Mouse (Mus musculus) megakaryocyte-erythroid progenitor cell, adult 5-6 weeks (primary cell): ENCODE results near the gene Idi2. TPM values are rescaled to one million over a fixed set of nuclear protein-coding genes. Genes with fewer than 3 reads are reported as not detected.
"Not testable (repeated sequence)": the region's sequence is repeated elsewhere in the genome, so short reads cannot be mapped to it uniquely, and the experiment has no call there.

Experiments
- ATAC-seq: replicated peaks from 2 replicates; pipeline ENCODE4 v1.8.0; 2016; ENCODE audit warnings: mild to moderate bottlenecking, inconsistent platforms; ENCODE audit not compliant: severe bottlenecking, poor library complexity, low FRiP score, low TSS enrichment
- total RNA-seq, 2 experiments: library from RNA; stranded (forward) in 1 of 2; stranded (reverse) in 1 of 2; fragments of 200-1000, 215-1000 nt in 1 of 2; fragments of >200 nt in 1 of 2; fragmentation: Nextera tagmentation in 1 of 2; gene quantifications; 2 replicates each; pipeline ENCODE4 v1.2.3; 2014 to 2017

The Idi2 gene
- total RNA-seq (2014; fragmentation: Nextera tagmentation) (0.66 TPM in 1 of 2 replicates, not detected in the other), total RNA-seq (2017) (1.5 TPM in 1 of 2 replicates, not detected in the other)

DNA sequence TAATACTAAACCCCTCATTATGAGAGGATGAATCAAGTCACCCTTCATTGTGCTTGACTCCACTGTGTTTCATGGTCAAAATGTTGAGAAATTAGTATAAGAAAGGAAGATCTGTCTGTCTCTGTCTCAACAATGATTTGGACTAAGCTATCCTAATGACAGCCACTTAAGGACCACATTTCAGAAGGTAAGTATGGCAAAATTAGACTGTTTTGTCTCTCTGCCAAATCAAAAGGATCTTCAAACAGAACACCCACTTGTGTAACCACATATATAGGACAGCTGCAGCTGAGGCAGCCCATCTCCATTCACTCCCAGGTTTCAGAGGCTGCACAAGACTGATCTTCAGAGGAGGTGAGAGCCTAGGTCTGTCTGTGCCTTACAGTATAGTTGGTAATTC is at the start of gene Idi2:
TSS of gene Idi2 (plus strand) at position 301 of the 400 bp plus-strand sequence.
- ATAC-seq, result not testable (repeated sequence)

DNA sequence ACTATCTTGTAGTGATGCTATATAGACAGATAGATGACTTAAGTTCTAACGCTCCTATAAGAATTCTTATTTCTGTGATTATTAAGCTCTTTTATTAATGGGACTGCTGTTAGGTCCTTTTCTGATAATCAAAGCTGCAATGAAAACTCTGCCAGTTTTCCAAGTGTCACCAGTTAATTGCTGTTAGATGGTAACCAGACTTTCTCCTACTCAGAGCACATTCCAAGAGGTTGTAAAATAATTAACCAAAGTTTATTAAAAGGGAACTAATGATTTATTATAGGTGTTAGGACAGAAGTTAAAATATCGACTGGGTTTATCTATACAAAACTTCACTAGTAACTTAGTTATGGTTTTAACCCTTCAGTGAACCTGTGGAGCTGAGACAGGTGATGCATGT is 46.7 kb upstream of the Idi2 start:
- not testable (repeated sequence) for ATAC-seq

DNA sequence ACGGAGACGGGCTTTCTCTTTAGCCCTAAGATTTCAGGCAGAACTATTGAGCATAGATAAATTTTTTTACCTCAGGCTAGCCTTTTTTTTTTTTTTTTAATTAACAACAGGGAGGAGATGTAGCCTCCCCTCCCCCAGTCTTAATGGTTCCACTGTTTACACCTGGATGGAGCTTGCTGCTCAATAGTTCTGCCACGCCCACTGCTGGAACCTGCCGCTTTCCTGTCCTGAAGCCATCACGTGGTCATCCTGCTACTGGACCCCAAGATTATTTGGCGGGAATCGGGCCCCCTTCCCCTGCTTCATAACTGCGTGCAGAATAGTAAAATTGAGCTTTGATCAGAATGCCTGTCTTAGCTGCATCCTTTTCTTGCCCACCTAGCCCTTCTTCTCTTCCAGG is 38.8 kb upstream of the Idi2 start:
- ATAC-seq, result not testable (repeated sequence)

DNA sequence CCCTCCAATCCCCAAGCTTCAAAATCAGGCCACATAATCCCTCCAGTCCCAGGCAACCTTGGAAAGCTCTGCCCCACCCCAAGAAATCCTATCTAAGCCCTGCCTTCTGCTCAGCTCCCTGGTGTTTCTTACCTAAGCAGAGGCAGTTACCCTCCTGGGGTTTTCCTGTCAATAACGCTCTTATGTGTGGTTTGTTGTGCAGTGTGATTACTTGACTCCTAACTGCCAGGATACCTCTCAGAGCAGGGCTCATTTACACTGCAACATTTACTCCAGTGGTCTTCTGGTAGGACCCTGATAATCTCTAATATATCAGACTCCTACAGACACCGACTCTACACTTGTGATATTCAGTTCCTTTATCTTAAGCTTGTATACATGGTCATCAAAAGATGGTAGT is 19.2 kb upstream of the Idi2 start:
- ATAC-seq, result peak; percentile 89

DNA sequence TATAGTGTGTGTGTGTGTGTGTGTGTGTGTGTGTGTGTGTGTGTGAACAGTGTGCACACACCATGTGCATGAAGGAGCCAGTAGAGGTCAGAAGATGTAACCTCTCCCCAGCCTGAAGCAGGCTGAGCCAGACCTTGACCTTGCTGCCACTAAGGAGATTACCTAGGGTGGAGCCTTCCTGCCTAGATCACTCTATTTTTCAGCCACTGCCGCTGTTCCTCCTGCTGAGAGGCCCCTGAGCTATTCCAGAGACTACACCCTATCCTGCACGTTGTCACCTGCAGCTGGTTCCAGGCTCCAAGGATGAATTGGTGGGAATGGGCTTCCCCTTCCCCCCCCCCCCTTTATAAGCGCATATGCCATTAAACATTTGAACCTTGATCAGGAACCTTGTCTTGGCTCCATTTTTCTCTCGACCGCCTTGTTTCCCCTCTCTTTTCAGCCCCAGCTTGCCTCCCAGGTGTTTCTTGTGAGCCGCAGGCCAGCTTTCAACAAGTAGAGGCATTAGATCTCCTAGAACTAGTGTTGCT is 15.0 kb upstream of the Idi2 start:
- ATAC-seq, result not testable (repeated sequence)

DNA sequence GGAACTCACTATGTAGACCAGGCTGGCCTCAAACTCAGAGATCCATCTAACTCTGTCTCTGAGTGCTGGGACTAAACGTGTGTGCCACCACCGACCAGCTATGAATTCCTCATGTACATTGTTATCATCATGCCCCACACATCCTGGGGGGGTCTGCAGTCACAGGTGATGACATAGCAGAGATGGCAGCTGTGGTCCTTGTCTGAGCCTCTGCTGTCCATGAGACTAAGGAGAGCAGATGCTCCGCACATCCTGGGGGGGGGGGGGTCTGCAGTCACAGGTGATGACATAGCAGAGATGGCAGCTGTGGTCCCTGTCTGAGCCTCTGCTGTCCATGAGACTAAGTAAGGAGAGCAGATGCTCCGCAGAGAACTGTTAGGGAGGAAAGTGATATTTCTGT is 11.6 kb upstream of the Idi2 start:
- not testable (repeated sequence) for ATAC-seq

DNA sequence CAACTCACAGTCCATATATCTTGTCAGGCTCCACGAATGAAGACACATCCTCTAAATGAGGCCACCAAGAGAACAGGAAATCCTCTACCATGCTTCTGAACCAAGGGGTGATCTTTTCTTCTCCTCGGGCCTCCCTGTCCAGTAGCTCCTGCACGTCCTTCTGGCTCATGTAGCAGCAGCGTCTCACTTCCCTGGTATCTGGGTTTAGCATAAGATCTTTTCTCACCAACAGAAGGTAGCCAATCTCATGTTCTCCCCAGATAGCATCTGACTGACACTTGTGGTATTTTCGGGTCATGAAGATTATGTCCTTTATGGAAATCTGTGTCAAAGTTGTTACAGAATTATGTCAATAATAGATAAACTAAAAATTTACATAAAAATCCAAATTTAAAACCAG is 11.0 kb upstream of the Idi2 start:
- ATAC-seq, result peak; percentile 39; the same call in 1 of the 2 replicates

DNA sequence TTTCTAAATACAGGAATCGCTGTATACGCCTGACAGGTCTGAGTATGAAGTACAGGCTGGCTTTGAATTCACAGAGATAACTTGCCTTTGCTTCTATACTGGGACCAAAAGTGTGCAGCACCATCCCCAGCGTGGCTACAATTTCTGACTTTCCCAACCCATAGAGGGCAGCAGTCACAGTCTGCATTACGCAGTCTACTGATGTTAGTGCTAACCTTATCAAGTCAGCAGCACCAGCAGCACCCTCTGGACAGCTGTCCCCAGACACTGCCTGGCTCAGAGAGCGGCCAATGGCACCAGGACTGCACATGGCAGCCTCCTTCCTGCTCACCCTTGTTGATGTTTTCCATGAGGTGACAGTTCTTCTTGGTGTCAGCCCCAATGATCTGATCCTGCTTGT is 8.8 kb upstream of the Idi2 start:
- ATAC-seq, result peak; percentile 88

DNA sequence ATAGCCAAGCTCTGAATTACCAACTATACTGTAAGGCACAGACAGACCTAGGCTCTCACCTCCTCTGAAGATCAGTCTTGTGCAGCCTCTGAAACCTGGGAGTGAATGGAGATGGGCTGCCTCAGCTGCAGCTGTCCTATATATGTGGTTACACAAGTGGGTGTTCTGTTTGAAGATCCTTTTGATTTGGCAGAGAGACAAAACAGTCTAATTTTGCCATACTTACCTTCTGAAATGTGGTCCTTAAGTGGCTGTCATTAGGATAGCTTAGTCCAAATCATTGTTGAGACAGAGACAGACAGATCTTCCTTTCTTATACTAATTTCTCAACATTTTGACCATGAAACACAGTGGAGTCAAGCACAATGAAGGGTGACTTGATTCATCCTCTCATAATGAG is 4.5 kb upstream of the Idi2 start, which contains the start of gene Gm9745:
TSS of gene Gm9745 (minus strand) at position 101 of the 400 bp plus-strand sequence.
- ATAC-seq, result not testable (repeated sequence)

DNA sequence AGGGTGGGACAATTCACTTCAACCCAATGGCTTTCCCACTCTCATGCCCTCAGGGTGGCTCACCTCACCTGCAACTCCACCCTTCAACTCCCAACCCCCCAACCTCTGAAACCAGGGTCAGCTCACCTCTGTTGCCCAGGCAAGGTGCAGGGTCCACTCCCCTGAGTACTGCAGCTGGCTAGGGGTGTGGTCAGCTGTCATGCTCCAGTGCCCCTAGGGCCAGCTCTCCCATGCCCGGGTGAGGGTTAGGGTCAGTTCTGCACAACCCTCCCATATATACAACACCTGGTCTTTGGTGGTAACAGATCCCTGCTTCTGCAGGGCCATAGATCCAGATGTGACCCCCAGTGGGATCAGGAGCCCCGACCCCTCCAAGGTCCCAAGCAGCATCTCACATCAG is 2.5 kb downstream of the Idi2 start:
- ATAC-seq, result not testable (repeated sequence)

DNA sequence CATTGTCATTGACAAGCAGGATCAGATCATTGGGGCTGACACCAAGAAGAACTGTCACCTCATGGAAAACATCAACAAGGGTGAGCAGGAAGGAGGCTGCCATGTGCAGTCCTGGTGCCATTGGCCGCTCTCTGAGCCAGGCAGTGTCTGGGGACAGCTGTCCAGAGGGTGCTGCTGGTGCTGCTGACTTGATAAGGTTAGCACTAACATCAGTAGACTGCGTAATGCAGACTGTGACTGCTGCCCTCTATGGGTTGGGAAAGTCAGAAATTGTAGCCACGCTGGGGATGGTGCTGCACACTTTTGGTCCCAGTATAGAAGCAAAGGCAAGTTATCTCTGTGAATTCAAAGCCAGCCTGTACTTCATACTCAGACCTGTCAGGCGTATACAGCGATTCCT is 4.2 kb downstream of the Idi2 start:
- ATAC-seq, result peak; percentile 85

DNA sequence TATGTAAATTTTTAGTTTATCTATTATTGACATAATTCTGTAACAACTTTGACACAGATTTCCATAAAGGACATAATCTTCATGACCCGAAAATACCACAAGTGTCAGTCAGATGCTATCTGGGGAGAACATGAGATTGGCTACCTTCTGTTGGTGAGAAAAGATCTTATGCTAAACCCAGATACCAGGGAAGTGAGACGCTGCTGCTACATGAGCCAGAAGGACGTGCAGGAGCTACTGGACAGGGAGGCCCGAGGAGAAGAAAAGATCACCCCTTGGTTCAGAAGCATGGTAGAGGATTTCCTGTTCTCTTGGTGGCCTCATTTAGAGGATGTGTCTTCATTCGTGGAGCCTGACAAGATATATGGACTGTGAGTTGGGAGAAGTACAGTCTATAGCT is 6.4 kb downstream of the Idi2 start:
- ATAC-seq, result 0 out of 2 replicates have a peak, but pooled peaks have one; percentile 22

DNA sequence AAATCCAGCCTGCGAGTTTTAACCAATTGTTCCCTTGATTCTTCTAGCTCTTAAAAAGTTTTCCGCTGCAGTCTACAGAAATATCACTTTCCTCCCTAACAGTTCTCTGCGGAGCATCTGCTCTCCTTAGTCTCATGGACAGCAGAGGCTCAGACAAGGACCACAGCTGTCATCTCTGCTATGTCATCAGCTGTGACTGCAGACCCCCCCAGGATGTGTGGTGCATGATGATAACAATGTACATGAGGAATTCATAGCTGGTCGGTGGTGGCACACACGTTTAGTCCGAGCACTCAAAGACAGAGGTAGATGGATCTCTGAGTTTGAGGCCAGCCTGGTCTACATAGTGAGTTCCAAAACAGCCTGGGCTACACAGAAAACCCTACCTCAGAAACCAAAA is 6.9 kb downstream of the Idi2 start:
- peak; percentile 68 for ATAC-seq

DNA sequence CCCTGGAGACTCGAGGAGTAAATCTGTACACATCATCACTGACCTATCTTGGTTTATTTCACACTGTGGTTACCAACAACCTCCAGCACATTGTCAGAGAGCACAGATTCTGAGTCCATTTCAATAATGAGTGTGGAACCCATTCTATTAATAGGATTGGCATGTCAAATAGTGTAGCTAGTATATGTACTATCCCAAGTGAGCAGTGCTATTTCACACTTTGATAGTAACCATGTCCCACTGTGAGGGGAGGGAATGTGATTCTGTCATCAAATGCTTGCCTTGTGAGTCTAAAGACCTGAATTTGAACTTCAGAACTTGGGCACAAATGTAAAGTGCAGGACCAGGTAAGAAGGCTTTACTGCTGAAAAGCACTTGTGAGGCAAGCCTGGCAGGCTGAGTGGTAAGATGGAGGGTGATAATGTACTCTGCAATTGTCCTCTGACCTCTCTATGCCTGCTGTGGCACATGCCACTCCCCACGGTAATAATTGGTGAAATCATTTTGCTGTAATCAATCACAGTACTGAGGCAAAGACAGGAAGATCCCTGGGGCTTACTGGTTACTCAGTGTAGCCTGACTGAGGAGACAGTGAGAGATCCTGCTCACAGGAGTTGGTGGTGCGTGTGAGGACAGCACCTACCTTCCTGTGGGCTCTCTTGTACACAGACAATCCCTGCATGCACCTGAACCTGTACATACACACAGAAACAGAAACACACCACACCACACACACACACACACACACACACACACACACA is 8.6 kb downstream of the Idi2 start:
- not testable (repeated sequence) for ATAC-seq

DNA sequence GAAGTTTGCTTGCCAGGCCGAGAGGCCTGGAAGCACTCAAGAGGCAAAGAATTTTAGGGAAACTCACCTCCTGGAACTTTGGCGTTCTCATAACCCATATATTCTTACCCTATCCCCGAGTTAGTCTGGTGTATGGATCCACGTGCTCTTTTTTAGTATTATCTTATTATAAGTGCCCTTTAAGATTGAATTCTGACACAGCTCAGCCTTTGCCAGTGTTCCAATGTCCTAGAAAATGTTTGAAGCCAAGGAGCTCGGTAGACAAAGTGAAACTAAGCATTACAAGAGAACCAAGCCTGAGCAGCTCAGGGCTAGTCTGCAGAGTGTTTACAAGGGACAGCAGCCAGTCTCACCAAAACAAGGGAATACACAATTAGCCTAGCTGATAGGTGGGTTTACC is 9.6 kb downstream of the Idi2 start:
- not testable (repeated sequence) for ATAC-seq

DNA sequence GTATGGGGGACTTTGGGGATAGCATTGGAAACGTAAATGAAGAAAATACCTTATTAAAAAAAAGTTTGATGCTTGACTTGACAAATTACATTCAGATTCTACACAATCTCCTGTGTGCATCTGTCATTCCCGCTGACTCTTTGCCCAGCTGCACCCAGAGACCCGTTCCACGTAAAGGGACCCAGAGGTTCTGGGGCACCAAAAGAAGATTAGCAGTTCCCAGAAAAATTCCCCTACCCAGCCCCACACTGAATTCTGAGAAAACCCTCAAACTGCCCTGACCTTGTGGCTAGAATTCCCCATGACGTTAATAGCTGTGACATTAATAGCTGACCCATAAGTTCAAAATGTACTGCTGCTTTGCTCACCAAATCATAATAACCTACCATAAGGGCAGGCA is 12.6 kb downstream of the Idi2 start:
- no peak for ATAC-seq

DNA sequence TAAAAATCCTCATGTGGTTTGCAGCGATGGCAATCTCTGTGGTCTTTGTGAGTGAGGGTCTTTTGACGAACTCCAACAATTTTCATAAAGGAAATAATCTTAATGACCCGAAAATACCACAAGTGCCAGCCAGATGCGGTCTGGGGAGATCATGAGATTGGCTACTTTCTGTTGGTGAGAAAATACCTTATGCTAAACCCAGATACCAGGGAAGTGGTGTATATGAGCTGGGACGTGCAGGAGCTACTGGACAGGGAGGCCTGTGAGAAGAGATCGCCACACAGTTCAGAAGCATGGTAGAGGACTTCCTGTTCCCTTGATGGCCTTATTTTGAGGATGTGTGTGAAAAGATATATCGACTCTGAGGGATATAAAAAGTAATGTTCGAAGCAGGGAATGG is 15.1 kb downstream of the Idi2 start:
- peak; percentile 86 for ATAC-seq

DNA sequence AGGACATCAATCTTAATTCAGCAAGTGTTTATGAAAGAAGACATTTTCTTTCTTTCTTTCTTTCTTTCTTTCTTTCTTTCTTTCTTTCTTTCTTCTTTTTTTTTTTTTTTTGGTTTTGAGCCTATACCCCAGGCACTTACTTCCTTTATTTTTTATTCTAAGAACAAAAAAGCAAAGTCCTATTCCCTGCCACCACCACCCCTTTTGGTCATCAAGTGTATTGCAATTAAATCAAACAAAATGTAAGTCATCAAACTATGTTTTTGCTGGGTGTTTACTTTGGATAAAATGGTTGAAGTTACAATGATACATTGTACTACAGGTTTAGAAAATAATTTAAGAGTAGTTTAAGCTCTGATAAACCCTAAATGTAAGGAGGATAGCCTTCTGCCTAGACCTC is 19.7 kb downstream of the Idi2 start:
- ATAC-seq, result no peak

DNA sequence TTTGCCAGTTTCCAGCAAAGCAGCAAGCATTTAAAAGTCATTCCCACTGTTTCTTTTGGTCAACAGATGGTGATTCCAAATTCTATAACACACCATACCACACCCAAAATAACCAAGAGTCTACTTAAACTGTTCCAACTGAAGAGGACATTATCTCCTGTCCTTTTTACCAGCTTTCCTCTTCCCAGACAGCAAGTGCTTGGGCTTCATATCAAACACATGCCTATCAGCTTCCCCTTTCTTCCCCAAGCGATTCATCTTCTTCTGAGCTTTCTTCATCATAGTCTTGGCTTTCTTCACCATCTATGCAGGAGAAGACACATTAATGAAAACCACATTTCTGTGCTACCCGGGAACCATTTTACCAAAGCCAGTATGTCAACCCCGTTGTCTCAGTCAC is 20.3 kb downstream of the Idi2 start:
- ATAC-seq, result no peak

DNA sequence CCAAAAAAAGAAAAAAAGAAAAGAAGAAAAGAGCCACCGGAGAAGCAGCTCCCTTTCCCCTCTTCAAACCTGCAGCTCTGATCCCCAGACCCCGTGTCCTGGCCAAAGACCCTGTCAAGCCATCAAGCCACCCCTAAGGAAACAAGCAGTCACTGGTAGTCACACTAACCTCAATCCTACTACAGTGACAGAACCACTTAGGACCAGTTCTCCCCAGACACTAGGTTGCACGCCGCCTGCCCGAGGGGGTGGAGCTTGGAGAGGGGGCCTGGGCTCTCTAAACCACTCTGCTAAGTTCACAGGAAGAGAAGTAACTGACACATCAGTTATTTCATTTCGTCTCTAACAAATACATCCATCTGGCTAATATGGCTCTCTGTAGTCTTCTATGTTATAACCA is 39.6 kb downstream of the Idi2 start:
- no peak for ATAC-seq
